Mouse (Mus musculus): Measurements from ENCODE around the gene Ulk4.

DNA sequence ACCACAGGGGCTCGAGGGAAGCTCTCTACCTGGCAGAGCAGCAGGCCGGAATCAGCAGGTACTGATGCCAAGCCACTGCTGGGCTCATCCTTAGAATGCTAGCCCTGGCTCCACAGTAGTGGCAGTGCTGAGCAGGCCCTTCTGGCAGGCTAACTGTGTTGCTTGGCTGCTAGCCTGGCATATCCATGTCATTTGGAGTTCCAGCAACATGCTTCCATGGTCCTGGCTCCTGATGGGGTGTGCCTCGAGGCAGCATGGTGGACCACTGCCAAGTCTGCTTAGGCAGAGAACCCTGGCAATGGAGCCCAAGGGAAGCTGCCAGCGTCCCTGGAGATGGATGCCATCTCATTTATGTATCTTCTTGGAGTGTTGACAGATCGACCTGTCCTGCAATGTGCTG is 169.4 kb downstream of the Ulk4 start:
- TF ChIP-seq GATA1 (IDR thresholded peaks at IDR 0.05; ENCODE audit: borderline replicate concordance, low read length) (no peak), FLI1 (IDR thresholded peaks at IDR 0.05; ENCODE audit: low read length) (no peak)

Data from megakaryocyte, embryonic 14.5 days (primary cell).